Mouse (Mus musculus) thymus, postnatal 0 days (tissue): ENCODE measurements around the gene Mark1. TPM values are rescaled to one million over a fixed set of nuclear protein-coding genes. Genes with fewer than 3 reads are reported as not detected.

Experiments used
- DNase-seq: peaks from one replicate; pipeline ENCODE4 v3.0.0-alpha.2; 2015; ENCODE audit warnings: low spot score
- polyA plus RNA-seq: library from polyadenylated mRNA; unstranded; fragments of >200 nt; fragmentation: Nextera tagmentation; extraction: Ambion mirVana; gene quantifications from 2 replicates; pipeline ENCODE4 v1.2.1, GENCODE M21; 2015

Gene Mark1
- polyA plus RNA-seq, 1 experiment from 2014 or later = 1.1 TPM

DNA sequence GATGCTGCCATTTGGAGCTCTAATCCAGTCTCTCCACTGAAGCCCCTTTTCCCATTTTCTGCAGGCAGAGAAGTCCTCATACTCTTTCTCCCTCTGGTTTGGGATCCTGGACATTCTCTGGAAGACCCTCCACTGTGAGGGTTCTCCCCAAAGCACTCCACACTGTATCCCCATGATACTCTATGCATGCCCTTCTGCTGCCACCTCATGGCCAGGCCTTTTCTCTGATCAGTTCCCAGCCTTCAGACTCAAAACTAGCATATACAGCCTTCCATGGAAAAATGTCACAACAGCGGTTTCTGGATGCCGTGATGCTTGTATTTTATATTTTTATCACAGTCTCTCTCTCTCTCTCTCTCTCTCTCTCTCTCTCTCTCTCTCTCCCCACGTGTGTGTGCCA is 107.4 kb downstream of the Mark1 start:
- no peak for DNase-seq

DNA sequence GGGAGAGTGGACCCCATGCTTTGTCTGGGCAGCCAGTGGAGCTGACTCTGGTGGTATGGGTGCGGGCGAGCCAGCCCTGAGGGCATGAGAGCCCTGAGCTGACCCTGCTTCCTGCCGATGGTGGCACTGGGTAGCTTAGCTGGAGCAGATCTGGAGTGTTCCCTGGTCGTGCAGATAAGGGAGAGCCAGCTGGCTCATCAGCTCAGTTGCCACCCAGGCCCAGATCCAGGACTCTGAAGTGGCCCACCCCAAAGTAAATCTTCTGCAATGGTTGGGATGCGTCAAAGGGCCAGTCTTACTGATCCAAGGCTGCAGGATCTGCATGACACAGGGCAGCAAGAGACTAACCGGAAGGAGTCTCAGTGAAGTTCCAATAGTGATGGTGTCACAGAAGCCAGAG is 109.9 kb downstream of the Mark1 start:
- no peak for DNase-seq

DNA sequence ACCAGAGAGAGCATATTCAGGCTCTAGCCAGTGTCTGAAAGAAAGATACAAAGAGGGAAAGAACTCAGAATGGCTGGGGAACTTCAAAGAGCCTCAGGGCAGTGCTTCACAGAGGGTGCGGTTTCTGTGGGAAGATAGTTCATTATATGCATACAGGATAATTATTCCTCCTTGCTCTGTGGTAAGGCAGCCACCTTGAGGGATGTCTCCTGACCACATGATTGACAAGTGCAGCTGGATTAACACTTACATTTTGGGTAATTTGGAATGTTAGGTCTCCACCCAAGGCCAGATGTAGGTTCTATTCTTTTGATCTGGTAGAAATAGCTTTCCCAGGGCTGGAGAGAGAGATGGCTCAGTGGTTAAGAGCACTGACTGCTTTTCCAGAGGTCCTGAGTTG is 113.2 kb downstream of the Mark1 start:
- no peak for DNase-seq

DNA sequence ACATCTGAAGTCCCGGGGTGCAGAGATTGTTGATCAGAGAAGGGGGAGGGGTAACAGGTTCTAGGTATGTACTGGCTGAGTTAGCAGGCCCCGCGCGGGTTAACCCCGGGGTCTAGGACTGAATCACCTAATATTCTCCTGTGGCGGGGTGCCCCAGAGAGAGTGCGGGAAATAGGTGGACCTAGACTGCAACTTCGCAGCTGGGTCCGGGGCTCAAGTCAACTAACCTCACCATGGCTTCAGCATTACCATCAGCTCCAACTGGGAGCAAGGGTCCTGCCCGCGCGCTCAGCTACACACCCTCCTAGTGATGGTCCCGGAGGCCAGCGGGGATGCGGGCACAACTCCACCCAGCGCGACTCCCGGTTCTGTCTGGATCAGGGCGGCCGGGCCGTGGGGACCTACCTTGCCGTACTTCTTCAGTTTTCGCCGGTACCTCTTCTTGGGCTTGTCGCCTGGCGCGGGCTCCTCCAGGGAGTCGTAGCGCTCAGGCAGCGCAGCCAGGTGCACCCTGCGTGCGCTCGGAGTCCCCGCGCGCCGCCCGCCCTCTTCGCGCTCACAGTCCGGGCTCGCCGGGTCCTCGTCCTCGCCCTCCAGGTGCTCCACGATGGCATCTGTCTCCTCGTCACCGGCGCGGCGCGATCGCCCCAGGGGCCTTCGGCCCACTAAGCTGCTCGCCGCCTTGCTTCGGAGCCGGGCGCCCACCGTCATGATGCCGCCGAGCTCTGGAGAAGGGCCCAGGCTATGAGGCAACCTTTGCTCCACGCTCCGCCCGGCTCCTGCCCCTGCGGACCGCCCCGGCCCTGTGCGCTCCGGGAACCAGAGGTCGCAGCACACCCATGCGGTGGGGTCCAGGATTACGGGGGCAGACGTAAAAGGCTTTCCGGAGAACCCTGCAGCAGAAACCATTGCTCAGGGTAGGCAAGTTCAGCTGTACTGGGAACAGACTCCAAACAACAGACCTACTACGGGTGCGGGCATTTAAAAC is 116.8 kb downstream of the Mark1 start, which contains the start of gene C130074G19Rik:
C130074G19Rik (minus strand) TSS at position 938 of the 988 bp plus-strand sequence.
- peak; percentile 19 for DNase-seq

DNA sequence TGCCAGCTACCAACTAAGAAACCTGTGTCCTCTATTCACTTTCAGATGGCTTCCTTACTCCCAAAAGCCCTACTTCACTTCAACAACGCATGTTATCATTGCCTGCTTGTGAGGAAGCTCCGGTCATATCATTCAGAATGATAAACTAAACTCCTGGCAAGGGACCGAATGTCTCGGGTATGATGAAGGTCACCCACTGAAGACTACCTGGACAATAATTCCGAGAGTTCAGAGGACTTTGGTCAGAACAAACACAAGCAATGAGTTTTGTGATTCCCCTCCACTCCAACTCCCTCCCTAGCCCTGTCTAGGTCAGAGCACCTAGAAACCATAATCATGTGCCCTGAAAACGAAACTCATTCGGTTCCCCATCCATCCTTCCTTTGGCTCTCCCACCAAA is 117.5 kb downstream of the Mark1 start:
- no peak for DNase-seq

DNA sequence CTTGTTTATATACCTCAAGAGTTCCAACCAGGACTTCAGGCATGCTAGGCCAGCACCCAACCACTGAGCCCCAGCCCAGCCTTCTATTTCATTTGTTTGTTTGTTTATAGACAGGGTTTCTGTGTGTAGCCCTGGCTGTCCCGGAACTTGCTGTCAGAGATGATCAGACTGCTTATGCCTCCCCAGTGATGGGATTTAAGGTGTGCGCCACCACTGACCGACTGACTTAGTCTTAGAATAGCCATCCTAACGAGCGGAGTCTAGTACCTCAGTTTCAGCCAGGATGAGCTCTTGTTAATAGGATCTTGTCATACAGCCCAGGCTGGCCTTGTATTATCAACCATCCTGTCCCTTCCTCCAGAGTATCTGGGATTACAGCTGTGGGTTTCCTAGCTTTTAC is 118.2 kb downstream of the Mark1 start:
- DNase-seq = no peak

DNA sequence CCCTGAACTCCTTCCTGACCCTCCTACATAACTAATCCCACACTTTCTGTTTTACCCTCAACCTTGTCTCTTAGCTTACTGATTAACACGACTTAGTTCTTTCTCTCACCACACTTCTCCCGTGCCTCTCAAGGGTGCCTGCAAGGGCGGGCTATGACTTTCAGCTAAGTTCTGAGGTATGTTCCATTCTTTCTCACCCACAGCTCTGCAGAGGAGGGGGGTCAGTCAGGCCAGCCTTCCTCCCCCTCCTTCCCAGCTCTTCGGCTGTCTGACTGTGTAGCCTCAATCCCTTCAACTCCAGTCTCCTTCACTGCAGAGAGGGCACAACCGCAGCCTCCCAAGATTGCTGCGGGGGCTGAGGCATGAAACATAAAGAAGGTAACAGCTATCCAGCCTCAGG is 120.5 kb downstream of the Mark1 start:
- no peak for DNase-seq

DNA sequence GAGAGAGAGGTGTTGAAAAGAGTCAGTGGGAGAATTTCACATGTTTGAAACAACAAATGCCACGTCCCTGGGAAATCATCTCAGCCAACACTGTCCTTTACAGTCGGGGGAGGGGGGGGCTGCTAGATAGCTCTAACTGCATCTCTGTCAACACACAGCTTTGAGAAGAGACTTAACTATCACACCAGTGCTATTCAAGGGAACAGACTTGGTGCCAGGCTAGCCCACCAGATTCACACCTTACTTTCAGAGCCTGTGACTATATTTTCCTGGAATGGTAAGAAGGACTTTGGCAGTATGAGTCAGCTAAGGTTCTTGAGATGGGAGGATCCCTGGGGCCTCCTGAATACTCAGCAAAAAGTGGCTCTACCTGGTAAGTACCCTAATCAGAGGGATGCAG is 122.1 kb downstream of the Mark1 start:
- DNase-seq = no peak

DNA sequence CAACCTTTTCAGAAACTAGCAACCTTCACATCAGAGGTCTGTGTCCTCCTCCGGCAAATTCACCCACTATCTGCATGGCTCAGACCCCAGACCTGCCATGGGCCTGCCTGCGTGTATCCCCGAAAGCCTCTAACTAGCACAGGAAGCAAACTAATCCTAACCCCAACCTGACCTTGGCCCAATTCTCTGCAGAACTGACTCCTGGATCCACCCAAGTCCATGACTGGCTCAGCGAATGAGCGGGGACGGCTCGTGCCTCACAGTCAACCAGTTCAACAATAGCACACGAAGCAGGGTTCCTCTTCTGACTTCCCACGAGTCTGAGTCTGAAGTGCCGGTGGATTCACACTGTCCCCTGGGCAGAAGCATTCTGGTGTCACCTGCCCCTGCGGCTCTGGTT is 125.5 kb downstream of the Mark1 start:
- DNase-seq = no peak

DNA sequence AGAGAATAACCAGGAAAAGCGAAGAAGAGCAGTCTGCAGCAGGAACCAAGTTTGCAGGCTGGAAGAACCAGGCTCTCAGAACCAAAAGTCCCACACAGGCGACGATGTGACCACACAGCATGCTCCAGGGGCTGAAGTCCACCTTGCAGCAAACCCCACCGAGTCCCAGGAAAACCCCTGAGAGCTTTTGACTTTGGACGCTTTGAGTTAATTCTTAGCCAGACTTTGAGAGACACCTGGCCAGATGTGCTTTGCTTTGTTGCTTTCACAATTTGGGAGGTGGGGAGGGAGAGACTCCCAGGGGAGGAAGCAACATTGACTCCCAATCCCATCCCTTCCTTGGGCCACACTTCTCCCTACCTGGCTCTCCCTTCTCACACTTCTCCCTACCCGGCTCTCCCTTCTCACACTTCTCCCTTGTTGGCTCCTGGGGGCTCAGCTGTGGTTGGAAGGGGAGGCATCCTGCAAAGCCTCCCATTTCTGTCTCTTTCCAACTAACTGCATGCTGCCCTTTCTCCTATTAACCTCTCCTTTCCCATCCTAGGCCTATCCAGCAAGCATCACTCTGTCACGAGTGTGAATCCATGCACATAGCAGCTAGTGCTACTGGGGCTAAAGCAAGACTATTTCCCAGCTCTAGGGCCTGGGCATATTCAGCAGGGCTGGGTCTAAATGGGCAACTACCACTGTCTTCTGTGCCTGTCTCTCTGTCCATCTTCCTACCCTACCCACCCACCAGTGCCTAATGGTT is 127.1 kb downstream of the Mark1 start:
- no peak for DNase-seq

DNA sequence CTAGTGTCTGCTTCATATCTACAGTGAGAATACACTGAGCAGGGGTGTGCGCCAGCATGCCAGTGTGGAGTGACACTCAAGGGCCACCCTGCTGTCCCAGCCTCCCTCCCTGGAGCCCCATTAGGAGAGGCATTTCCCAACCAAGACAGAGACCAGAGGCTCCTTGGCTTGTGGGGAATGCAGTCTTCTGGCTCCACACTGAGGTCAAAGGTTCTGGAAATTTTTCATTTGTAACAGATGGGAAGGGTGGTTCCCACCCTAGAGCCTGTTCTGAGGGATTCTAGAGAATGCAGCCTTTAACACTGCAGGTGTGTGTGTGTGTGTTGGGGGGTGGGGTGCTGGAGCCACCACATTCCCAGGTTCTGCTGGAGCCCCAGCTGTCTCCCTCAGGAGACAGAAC is 127.9 kb downstream of the Mark1 start:
- DNase-seq = no peak

DNA sequence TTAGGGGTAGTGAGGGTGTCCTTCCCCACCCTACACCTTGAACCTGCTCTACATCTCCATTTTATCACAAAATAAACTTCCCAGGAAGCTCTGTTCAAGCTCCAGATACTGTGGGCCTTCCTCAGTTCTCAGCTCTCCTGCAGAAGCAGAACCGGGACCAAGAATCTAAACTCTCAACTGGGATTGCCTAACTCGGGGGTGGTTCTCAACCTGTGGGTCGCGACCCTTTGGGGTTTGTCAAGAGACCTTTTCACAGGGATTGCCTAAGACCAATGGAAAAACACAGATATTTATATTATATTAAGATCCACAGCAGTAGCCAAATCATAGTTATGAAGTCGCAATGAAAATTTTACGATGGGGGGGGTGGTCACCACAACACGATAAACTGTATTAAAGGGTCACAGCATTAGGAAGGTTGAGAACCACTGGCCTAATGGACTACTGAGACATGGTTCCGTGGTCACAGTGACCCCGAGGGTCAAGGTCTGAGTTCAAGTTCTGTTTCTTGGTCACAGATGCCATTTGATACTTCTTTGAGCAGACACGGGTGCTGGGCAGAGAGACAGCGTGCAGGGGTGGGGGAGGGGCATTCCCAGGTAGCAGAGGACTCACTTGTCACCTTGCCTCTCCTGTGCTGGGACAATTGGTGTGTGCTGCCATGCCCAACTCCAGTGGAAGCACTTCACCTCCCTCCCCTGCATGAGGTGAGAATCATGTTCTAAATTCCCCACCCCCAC is 128.6 kb downstream of the Mark1 start:
- no peak for DNase-seq

DNA sequence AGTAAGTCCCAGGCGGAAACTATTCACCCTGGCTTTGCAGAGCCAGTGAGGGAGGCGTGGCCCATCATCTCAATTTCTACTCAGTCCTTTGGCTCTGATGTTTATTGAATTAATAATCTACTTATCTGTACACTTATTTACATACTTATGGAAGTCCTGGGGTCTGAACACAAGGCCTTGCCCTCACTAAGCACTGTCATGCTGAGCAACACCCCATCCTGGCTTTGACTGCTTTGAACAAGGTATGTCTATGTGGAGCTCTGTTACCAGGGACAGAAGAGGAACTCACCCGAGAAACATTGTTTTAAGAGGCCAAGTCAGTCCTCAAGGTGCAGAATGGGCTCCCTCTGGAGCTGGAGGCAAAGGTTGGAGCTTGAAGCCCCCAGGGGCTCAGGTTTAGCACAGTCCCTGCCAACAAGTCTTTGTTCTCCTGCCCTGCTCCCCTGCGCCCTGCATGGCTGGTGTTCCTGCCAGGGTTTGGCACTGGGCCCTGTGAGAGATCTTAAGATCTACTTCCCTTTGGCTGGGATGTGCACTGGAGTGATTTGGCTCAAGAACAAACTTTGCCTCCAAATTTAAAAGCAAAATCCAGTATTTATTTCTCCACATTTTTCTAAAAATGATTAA is 129.3 kb downstream of the Mark1 start:
- DNase-seq = no peak

DNA sequence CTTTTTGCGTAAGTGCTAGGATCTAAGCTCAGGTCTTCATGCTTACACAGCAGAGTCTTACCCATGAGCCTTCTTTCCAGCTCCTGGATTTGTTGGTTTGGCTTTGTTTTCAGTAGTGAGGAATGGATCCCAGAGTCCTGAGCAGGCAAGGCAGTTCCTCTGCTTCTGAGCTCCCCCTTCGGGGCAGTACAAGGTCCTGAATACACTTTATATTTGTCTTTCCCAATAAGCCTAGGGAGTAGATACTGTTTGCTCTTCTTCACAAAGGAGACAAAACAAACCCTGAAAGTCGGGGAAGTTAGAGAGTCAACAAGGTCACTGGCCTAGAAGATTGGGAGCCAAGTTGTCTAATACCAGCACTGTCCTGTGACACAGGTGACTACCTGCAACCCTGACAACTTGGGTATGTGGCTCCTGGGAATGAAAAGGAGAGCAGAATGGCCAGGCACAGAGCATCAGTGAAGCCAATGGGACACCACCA is 131.7 kb downstream of the Mark1 start:
- no peak for DNase-seq

DNA sequence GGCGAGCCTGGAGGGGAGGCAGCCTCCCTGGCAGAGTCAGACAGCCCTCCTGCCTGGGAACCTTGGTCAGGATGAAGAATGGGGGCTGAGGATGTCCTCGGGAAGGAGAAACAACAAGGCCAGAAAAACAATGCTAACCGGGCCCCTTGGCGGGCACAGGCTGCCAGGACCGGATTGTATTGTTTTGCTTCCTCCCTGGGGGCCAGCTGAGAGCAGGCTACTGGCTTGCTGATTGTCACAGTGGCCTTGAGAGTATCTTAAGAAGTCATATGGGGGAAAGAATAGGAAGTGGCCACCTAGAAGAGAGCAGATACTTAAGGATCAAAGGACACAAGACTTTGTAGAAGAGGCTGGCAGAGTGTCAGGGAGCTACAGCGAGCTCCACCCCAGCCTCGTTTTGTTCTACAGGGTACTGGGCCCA is 135.0 kb downstream of the Mark1 start:
- no peak for DNase-seq

DNA sequence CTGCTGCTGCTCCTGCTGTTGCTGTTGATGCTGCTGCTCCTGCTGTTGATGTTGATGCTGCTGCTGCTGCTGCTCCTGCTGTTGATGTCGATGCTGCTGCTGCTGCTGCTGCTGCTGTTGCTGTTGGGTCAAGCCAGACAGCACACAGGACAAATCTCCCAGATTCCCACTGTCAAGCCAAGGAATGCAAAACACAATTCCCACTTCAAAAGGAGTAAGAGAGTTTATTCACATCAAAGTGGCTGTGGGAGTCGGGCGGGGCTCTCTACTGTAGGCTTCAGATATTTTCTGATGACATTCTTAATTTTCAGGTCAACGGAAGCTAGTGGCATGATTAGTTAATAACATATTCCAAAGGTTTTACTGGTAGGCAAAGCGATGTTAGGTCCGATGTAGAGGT is 136.7 kb downstream of the Mark1 start:
- DNase-seq = no peak

DNA sequence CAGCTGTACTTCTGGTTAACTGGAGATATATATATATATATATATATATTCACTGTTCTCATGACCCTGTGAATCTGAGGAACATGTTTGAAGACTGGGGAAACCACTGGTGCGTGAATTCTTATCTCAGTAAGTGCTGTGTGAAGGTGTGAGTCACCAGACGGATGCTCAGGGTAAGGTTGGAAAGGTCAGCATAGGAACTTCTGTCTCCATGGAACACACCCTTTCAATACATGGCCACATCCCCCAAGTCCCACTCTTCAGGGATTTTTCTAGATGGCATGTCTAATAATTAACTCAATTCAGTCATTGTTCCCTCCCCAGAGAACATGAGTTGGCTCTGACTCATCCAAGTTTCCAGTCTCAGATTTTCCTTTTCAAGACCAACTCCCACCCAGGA is 137.8 kb downstream of the Mark1 start:
- no peak for DNase-seq

DNA sequence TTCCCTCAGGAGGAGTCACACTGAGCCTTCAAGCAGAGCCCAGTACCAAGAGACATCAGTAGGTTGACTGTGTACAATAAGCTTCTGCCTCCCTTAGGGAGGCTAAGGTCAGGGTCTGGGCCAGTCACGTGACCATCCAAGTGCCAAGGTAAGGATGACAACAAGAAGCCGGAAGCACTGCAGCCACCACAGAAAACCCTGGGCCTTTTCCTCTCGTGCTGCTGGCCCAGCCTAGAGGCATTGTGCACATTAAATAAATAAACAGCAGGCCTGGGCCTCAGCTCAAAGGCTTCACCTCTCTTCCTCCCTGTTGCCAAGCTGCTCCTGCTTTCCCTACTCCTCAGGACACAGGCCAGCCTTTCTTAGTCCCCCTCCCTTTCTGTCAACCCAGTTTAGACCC is 139.1 kb downstream of the Mark1 start:
- DNase-seq = no peak

DNA sequence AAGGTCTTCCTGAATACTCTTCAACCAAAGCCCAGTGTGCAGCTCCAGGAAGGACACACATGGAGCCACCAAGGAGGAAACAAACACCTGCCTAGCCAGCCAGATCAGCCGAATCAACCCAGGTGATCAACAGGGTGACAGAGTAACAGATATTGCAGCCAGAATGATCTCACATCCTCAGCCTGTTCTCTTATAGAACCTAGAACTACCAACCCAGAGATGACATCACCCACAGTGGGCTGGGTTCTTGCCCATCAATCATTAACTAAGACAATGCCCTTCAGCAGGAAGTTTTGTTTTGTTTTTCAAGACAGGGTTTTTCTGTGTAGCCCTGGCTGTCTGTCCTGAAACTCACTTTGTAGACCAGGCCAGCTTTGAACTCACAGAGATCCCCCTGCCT is 141.1 kb downstream of the Mark1 start:
- DNase-seq = no peak

DNA sequence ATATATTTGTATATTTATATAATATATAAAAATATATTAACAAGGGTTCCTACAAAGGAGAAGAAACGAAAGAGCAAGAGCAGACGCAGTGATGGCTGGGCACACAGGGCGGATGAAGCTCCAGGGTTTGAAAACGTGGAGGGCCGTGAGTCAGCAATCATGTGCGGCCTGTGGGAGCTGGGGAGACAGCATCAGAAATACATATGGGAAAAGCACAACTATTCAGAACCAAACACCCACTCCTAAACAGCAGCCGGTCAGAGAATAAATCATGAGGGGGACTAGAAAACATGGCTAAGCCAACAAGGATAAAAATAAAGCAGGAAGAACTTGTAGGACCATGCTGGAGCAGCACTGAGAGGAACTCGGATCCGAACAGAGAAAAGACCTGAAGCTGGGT is 142.2 kb downstream of the Mark1 start:
- no peak for DNase-seq

DNA sequence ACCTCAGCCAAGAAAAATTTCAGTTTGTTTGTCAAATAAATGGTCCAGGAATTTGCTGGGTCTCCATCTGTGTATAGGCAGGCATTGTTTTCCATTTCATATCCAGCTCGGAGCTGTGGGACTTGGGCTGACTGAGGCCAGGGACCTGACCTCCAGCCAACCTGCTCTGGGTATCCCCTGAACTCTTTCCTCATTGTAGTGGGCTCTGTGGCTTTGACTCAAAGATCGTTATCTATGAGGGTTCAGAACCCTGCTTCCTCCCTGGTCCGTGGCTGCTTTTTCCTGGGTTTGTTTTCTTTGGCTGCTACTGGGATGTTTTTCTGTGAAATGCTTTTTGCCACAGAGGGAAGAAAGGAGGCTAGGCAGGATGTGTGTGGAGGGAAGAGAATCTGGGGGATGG is 145.4 kb downstream of the Mark1 start:
- no peak for DNase-seq
